Mouse (Mus musculus) hindbrain, postnatal 0 days (tissue): ENCODE results near the gene Rfxank. TPM values are rescaled to one million over a fixed set of nuclear protein-coding genes. Genes with fewer than 3 reads are reported as not detected.

ENCODE experiments used
- ATAC-seq: fragments of 200-750 bp; cut with Nextera tagmentation; 2 replicates; pipeline ENCODE4 v1.8.0; 2017; ENCODE audit warnings: mild to moderate bottlenecking, moderate TSS enrichment, moderate library complexity
- DNase-seq: peaks from one replicate; pipeline ENCODE4 v3.0.0-alpha.2; 2015; ENCODE audit warnings: low spot score
- H3K27ac ChIP-seq: fragments of 300-500 bp; sonication (generic); 2 replicates; pipeline ENCODE4 v1.5.1; 2014; ENCODE audit warnings: mild to moderate bottlenecking
- H3K27me3 ChIP-seq: fragments of 300-500 bp; sonication (generic); 2 replicates; pipeline ENCODE4 v1.6.1; 2014; ENCODE audit warnings: low read length, mixed read lengths; ENCODE audit not compliant: insufficient read depth
- H3K36me3 ChIP-seq: fragments of 300-500 bp; sonication (generic); 2 replicates; pipeline ENCODE4 v1.6.1; 2014; ENCODE audit warnings: low read length, mixed read lengths; ENCODE audit not compliant: insufficient read depth
- H3K4me1 ChIP-seq: fragments of 300-500 bp; sonication (generic); 2 replicates; pipeline ENCODE4 v1.6.1; 2014; ENCODE audit warnings: antibody characterized with exemption, low read length, mixed read lengths; ENCODE audit not compliant: insufficient read depth
- H3K4me2 ChIP-seq: fragments of 300-500 bp; sonication (generic); 2 replicates; pipeline ENCODE4 v1.6.1; 2014; ENCODE audit warnings: low read depth, mild to moderate bottlenecking, low read length, moderate library complexity, mixed read lengths
- H3K4me3 ChIP-seq: fragments of 300-500 bp; sonication (generic); 2 replicates; pipeline ENCODE4 v1.5.1; 2014; ENCODE audit warnings: low read length
- H3K9ac ChIP-seq: fragments of 300-500 bp; sonication (generic); replicated peaks from 2 replicates; pipeline ENCODE4 v1.6.1; 2014; ENCODE audit warnings: mild to moderate bottlenecking, low read length, moderate library complexity, mixed read lengths
- H3K9me3 ChIP-seq: fragments of 300-500 bp; sonication (generic); 2 replicates; pipeline ENCODE4 v1.6.1; 2016; ENCODE audit warnings: low read length, mixed read lengths
- CTCF ChIP-seq: IDR thresholded peaks from 2 replicates; pipeline ENCODE4 v1.5.1; 2016; ENCODE audit warnings: antibody characterized with exemption, control low read depth, low read depth
- WGBS: fragments of 180-500 bp; shearing (Covaris S2); extraction: QIAGEN DNeasy Blood & Tissue Kit; methylation state at CpG from one replicate; pipeline ENCODE4 v1.1.7; 2014; 5-methylcytosine and 5-hydroxymethylcytosine counted together
- polyA plus RNA-seq: library from polyadenylated mRNA; unstranded; fragments of >200 nt; fragmentation: Nextera tagmentation; extraction: Ambion mirVana; gene quantifications from 2 replicates; pipeline ENCODE4 v1.2.1, GENCODE M21; 2015
- total RNA-seq: library from RNA; depleted of rRNA; stranded (reverse); fragments of >200 nt; gene quantifications from 2 replicates; pipeline ENCODE4 v1.2.3, GENCODE M21; 2014

Rfxank gene
- total and polyA plus RNA-seq, 2 experiments from 2014 or later = 8.4 to 13.8 TPM

DNA sequence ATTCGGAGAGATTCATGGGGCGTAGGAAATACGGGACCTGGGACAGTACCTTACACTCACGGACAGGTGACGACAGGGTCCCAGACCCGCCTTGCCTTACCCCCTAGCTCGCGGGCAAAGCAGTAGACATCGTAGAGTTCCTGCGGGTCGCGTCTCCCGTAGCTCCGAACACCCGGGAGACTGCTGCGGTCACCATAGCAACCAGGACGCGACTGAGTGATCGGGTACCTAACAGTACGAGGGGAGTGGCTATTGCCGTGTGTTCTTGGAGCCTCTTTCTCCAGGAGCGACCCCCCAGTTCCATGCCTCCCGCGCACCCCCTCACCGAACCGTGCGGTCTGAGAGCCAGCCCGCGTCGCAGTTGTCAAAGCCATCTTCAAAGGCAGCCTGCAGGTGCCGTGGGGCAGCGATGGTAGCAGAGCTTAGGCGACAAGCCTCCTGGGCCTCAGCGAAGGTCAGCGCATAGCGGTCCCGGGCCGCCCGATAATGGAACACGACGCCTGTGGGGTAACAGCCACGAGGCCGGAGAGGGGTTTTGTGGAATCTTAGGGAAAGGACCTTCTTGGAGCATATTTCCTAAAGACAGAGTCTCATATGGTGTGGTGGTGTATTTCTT is 26.4 kb downstream of the Rfxank start:
- no peak overlapping the region for H3K9ac ChIP-seq
- DNase-seq (peak; percentile 53), ATAC-seq (peak; percentile 16; the same call in 1 of the 2 replicates)
- no peak overlapping the region for H3K27ac ChIP-seq
- 0 out of 2 replicates have a peak, but pooled peaks cover 2% of the 10 kb centered on the region for H3K4me1 ChIP-seq
- no peak overlapping the region for H3K4me2 ChIP-seq
- no peak overlapping the region for H3K4me3 ChIP-seq
- H3K27me3 ChIP-seq = no peaks in the 10 kb centered on the region
- 14% methylated on average over 43 of the region's 43 CpGs for WGBS
- peaks cover 34% of the 10 kb centered on the region for H3K36me3 ChIP-seq
- no peak for TF ChIP-seq CTCF
- H3K9me3 ChIP-seq = no peaks in the 10 kb centered on the region

DNA sequence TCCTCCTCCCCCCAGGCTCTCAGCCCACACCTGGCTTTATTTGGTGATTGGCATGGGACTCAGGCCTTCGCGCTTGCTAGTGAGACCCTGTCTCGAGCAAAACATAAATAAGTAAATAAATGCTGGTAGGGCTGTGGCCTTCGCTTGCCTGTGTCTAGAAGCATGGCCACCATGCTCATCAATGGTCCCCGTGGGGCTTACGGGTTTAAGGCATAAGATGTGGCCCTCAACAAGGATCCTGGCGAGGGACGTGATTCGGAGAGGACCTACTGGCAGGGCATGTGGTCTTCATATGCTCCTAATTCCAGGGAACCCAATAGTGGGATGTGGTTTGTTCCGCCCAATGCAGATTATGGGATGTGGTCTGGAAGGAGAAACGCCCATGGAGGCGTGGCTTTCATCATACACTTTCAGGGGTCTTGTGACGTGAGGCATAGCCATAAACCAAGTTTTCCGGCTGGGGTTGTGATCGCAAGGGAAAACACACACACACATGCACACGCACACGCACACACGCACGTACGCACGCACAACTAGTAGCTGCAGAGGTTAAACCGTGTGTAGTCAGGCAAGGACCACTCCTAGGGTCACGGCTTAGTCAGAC is 27.7 kb downstream of the Rfxank start:
- no peak overlapping the region for H3K27ac ChIP-seq
- 65% methylated on average over 23 of the region's 23 CpGs for WGBS
- no peak for DNase-seq
- H3K27me3 ChIP-seq = no peaks in the 10 kb centered on the region
- no peak for ATAC-seq
- H3K36me3 ChIP-seq = peaks cover 40% of the 10 kb centered on the region
- no peak overlapping the region for H3K9ac ChIP-seq
- no peaks in the 10 kb centered on the region for H3K4me1 ChIP-seq
- H3K4me2 ChIP-seq = no peak overlapping the region
- no peak for TF ChIP-seq CTCF
- H3K9me3 ChIP-seq = no peaks in the 10 kb centered on the region
- no peak overlapping the region for H3K4me3 ChIP-seq

DNA sequence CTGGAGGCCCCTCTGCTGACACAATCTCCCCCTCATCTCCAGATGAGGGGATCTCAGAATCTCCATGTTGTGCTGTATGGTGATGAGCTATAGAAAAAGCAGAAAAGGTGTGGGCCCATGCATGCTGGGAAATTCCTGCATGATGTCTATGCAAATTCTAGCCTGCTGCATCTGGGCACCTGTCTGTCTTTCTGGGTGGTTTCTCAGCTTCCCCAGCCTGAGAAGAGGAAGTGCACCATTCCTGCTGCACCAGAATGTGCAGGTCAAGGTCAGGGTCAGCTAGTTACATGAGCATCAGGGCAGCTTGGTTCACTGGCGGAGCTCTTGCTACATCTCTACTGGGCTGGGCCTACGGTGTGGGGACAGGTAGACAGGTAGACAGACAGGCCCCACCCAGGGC is 28.5 kb downstream of the Rfxank start:
- no peak for TF ChIP-seq CTCF
- no peaks in the 10 kb centered on the region for H3K9me3 ChIP-seq
- H3K4me2 ChIP-seq = no peak overlapping the region
- no peak overlapping the region; the same call in 1 of the 2 replicates for H3K9ac ChIP-seq
- 97% methylated on average over 2 of the region's 2 CpGs for WGBS
- H3K4me3 ChIP-seq = no peak overlapping the region
- ATAC-seq (no peak), DNase-seq (no peak)
- H3K27ac ChIP-seq = no peak overlapping the region
- H3K27me3 ChIP-seq = no peaks in the 10 kb centered on the region
- no peaks in the 10 kb centered on the region for H3K4me1 ChIP-seq
- H3K36me3 ChIP-seq = peaks cover 40% of the 10 kb centered on the region

DNA sequence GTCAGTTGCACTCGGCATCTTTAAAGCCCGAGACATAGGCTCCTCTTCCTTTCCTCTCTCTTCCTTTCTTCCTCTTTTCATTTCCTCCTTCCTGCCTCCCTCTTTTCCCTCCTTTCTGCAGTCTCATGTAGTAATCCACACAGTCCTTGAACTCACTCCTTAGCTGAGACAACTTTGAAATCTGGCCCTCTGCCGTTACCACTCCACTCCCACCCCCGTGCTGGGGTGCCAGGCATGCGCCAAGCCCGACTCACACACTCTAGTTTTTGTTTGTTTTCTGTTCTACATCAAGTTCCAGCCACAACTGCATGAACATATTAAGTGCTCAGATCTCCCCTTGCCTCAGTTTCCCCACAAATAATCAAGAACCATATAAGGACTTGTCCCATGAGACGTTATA is 34.0 kb downstream of the Rfxank start:
- no peaks in the 10 kb centered on the region for H3K4me1 ChIP-seq
- H3K9me3 ChIP-seq = no peaks in the 10 kb centered on the region
- H3K4me3 ChIP-seq = no peak overlapping the region
- peaks cover 52% of the 10 kb centered on the region for H3K36me3 ChIP-seq
- no peak overlapping the region for H3K9ac ChIP-seq
- H3K4me2 ChIP-seq = no peak overlapping the region
- DNase-seq (no peak), ATAC-seq (no peak)
- 63% methylated on average over 7 of the region's 7 CpGs for WGBS
- H3K27ac ChIP-seq = no peak overlapping the region
- no peaks in the 10 kb centered on the region for H3K27me3 ChIP-seq
- no peak for TF ChIP-seq CTCF

DNA sequence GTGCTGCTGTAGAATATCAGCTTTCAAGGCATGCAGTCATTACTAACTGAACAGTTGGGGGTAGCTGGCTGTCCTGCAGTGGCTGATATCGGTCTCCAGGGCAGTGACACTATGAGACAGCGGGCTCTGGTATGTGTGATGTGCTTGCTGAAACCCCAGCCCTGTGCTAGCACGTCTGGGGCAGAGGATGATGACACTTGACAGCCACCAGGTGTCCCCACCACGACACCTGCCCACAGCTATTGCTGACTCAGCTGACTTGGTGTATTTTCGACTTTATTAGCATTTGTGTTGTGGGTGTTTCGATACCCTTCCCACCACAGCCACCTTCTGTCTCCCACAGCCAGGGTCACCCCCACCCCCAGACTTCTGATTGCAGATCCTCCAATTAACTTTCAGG is 34.4 kb downstream of the Rfxank start:
- Histone ChIP-seq H3K4me1 (no peaks in the 10 kb centered on the region), H3K9me3 (no peaks in the 10 kb centered on the region), H3K4me2 (no peak overlapping the region), H3K36me3 (peaks cover 51% of the 10 kb centered on the region), H3K4me3 (no peak overlapping the region), H3K27me3 (no peaks in the 10 kb centered on the region), H3K27ac (no peak overlapping the region), H3K9ac (no peak overlapping the region)
- DNase-seq (peak; percentile 70), ATAC-seq (peak; percentile 79)
- TF ChIP-seq CTCF = peak; percentile 75
- 20% methylated on average over 6 of the region's 6 CpGs for WGBS

DNA sequence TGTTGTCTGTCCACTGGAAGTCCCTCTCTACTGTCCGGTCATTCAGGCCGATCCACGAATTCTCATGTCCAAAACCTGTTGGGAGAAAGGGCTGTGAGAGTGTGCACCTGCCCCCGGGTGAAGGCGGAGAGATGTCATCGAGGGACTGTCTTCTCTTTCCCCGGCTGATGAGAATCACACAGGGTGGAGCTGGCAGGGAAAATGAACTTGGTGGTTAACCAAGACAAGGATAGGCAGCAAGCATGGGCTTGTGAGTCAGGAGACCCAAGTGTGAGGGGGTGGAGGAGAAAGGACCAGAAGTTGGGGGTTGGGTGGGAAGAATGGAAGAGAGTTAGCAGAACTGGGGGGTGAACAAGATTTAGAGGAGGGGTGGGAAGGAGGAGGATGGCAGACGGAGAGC is 38.7 kb downstream of the Rfxank start:
- Histone ChIP-seq H3K4me2 (no peak overlapping the region), H3K4me3 (no peak overlapping the region), H3K27ac (no peak overlapping the region), H3K36me3 (peaks cover 68% of the 10 kb centered on the region), H3K27me3 (no peaks in the 10 kb centered on the region), H3K4me1 (no peaks in the 10 kb centered on the region), H3K9ac (no peak overlapping the region), H3K9me3 (no peaks in the 10 kb centered on the region)
- WGBS = 91% methylated on average over 8 of the region's 8 CpGs
- no peak for TF ChIP-seq CTCF
- no peak for ATAC-seq
- no peak for DNase-seq

DNA sequence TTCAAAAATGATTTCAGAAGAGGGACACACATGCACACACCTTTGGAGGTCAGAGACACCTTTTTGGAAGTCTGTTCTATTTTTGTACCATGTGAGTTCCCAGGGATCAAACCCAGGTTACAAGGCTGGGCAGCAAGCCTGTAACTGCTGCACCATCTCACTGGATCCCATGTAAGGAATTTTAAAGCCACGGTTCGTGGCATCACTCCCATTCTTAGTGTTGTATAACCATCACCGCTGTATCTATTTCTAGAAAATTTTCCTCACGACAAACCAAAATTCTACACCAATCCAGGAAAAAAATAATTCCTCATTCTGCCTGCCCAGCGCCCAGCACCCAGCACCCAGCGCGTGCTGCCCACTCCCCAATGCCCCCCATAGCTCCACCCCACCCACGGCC is 39.7 kb downstream of the Rfxank start:
- no peak overlapping the region for H3K9ac ChIP-seq
- DNase-seq = no peak
- no peak for TF ChIP-seq CTCF
- peaks cover 73% of the 10 kb centered on the region for H3K36me3 ChIP-seq
- no peaks in the 10 kb centered on the region for H3K9me3 ChIP-seq
- H3K4me3 ChIP-seq = no peak overlapping the region
- no peaks in the 10 kb centered on the region for H3K4me1 ChIP-seq
- no peak for ATAC-seq
- no peaks in the 10 kb centered on the region for H3K27me3 ChIP-seq
- no peak overlapping the region for H3K27ac ChIP-seq
- H3K4me2 ChIP-seq = no peak overlapping the region
- 78% methylated on average over 8 of the region's 8 CpGs for WGBS
